Mouse (Mus musculus): Measurements from ENCODE around the gene Hist1h2bl. TPM values are rescaled to one million over a fixed set of nuclear protein-coding genes. Genes with fewer than 3 reads are reported as not detected.

Gene Hist1h2bl
- total RNA-seq, 2 experiments from 2014 or later: 453 to 539 TPM

Small RNA genes lying within 50 kb of the gene (microRNA-seq; reads per million reads assigned to microRNA genes)
- gene Gm44357 (not detected), gene Gm44367 (not detected), gene Gm44454 (not detected)

Other genes with a start within 250 kb of the Hist1h2bl start
- 1 to 10 TPM; 1.8 TPM for gene Nkapl, start 247.6 kb downstream of the Hist1h2bl start, total RNA-seq (2021)
- 1 to 10 TPM; 6.1 to 6.5 TPM for gene Zkscan4, start 237.2 kb downstream of the Hist1h2bl start, total RNA-seq (2021)
- not detected for gene Gm10065, start 236.7 kb downstream of the Hist1h2bl start, total RNA-seq (2021)
- 1 to 10 TPM; 9.0 to 10.0 TPM for gene AK157302, start 220.9 kb downstream of the Hist1h2bl start, total RNA-seq (2021)
- gene Gm11273, start 214.7 kb downstream of the Hist1h2bl start, total RNA-seq (2021): 10 to 100 TPM; 83.5 to 90.6 TPM
- 10 to 100 TPM; 27.8 to 30.2 TPM for gene Zkscan8, start 185.0 kb downstream of the Hist1h2bl start, total RNA-seq (2021)
- not detected for gene Olfr1366, start 173.3 kb downstream of the Hist1h2bl start, total RNA-seq (2021)
- gene Olfr1535, start 156.2 kb downstream of the Hist1h2bl start, total RNA-seq (2021): not detected
- not detected for gene Olfr1364, start 134.4 kb downstream of the Hist1h2bl start, total RNA-seq (2021)
- not detected for gene Olfr1362, start 102.1 kb downstream of the Hist1h2bl start, total RNA-seq (2021)
- gene Olfr11, start 73.6 kb downstream of the Hist1h2bl start, total RNA-seq (2021): under 1 TPM in 1 of 2 experiments, not detected in 1; 0.08 TPM
- not detected for gene Olfr1361, start 52.8 kb downstream of the Hist1h2bl start, total RNA-seq (2021)
- not detected for gene Olfr1360, start 38.7 kb downstream of the Hist1h2bl start, total RNA-seq (2021)
- not detected for gene Olfr1359, start 18.0 kb downstream of the Hist1h2bl start, total RNA-seq (2021)
- gene Hist1h2ai, start 279 bp upstream of the Hist1h2bl start, total RNA-seq (2021): 100 to 1,000 TPM; 319 to 362 TPM
- 100 to 1,000 TPM; 643 to 717 TPM for gene Hist1h3h, start 1.5 kb upstream of the Hist1h2bl start, total RNA-seq (2021)
- 100 to 1,000 TPM; 142 to 169 TPM for gene Hist1h2bm, start 5.9 kb upstream of the Hist1h2bl start, total RNA-seq (2021)
- gene Hist1h4j, start 18.9 kb upstream of the Hist1h2bl start, total RNA-seq (2021): 100 to 1,000 TPM in 1 of 2 experiments, 10 to 100 TPM in 1; 89.5 to 116 TPM
- 1,000 to 10,000 TPM; 1,000 to 1,309 TPM for gene Hist1h4k, start 34.4 kb upstream of the Hist1h2bl start, total RNA-seq (2021)
- gene Hist1h2ak, start 37.7 kb upstream of the Hist1h2bl start, total RNA-seq (2021): 100 to 1,000 TPM; 172 to 196 TPM
- gene Hist1h2bn, start 38.0 kb upstream of the Hist1h2bl start, total RNA-seq (2021): 100 to 1,000 TPM; 256 to 306 TPM
- gene Hist1h1b, start 64.5 kb upstream of the Hist1h2bl start, total RNA-seq (2021): 100 to 1,000 TPM; 315 to 390 TPM
- 100 to 1,000 TPM; 511 to 579 TPM for gene Hist1h3i, start 67.2 kb upstream of the Hist1h2bl start, total RNA-seq (2021)
- 100 to 1,000 TPM; 122 to 129 TPM for gene Hist1h2an, start 71.1 kb upstream of the Hist1h2bl start, total RNA-seq (2021)
- gene Hist1h2bp, start 71.3 kb upstream of the Hist1h2bl start, total RNA-seq (2021): 100 to 1,000 TPM; 192 to 223 TPM
- gene Hist1h2bq, start 94.1 kb upstream of the Hist1h2bl start, total RNA-seq (2021): 100 to 1,000 TPM; 352 to 396 TPM
- 100 to 1,000 TPM; 477 to 608 TPM for gene Hist1h2ao, start 94.3 kb upstream of the Hist1h2bl start, total RNA-seq (2021)
- 100 to 1,000 TPM; 742 to 886 TPM for gene Hist1h4m, start 95.6 kb upstream of the Hist1h2bl start, total RNA-seq (2021)
- gene Hist1h4n, start 116.1 kb upstream of the Hist1h2bl start, total RNA-seq (2021): 100 to 1,000 TPM; 144 to 157 TPM
- gene Hist1h2ap, start 117.4 kb upstream of the Hist1h2bl start, total RNA-seq (2021): 100 to 1,000 TPM; 329 to 379 TPM
- 100 to 1,000 TPM; 346 to 390 TPM for gene Hist1h2br, start 117.6 kb upstream of the Hist1h2bl start, total RNA-seq (2021)
- 1 to 10 TPM; 3.8 to 4.7 TPM for gene Zfp184, start 229.0 kb upstream of the Hist1h2bl start, total RNA-seq (2021)

Measured in adrenal gland, postnatal 4 days (tissue).